Mouse (Mus musculus) intestine, embryonic 14.5 days (tissue): Measurements from ENCODE around the gene Jak1. TPM values are rescaled to one million over a fixed set of nuclear protein-coding genes. Genes with fewer than 3 reads are reported as not detected.

Experiments
- ATAC-seq: fragments of 200-750 bp; cut with Nextera tagmentation; replicated peaks from 2 replicates; pipeline ENCODE4 v1.8.0; 2017; ENCODE audit warnings: low read depth, moderate number of reproducible peaks, moderate TSS enrichment, moderate library complexity; ENCODE audit not compliant: low FRiP score, low TSS enrichment
- DNase-seq: peaks from one replicate; pipeline ENCODE4 v3.0.0-alpha.2; 2018; ENCODE audit warnings: low spot score
- H3K27ac ChIP-seq: fragments of 300-500 bp; sonication (generic); 2 replicates; pipeline ENCODE4 v1.5.1; 2014; ENCODE audit warnings: low read depth, mild to moderate bottlenecking, control low read depth
- H3K27me3 ChIP-seq: fragments of 300-500 bp; sonication (generic); replicated peaks from 2 replicates; pipeline ENCODE4 v1.6.1; 2014; ENCODE audit warnings: low read length, control low read depth; ENCODE audit not compliant: control insufficient read depth, insufficient read depth
- H3K36me3 ChIP-seq: fragments of 300-500 bp; sonication (generic); 2 replicates; pipeline ENCODE4 v1.6.1; 2014; ENCODE audit warnings: low read length, control low read depth; ENCODE audit not compliant: control insufficient read depth, insufficient read depth
- H3K4me1 ChIP-seq: fragments of 300-500 bp; sonication (generic); replicated peaks from 2 replicates; pipeline ENCODE4 v1.6.1; 2014; ENCODE audit warnings: low read length, control low read depth, mixed read lengths; ENCODE audit not compliant: control insufficient read depth, insufficient read depth
- H3K4me2 ChIP-seq: fragments of 300-500 bp; sonication (generic); 2 replicates; pipeline ENCODE4 v1.6.1; 2014; ENCODE audit warnings: low read length
- H3K4me3 ChIP-seq: fragments of 300-500 bp; sonication (generic); 2 replicates; pipeline ENCODE4 v1.5.1; 2014; ENCODE audit warnings: low read depth, low read length, control low read depth, mixed read lengths
- H3K9ac ChIP-seq: fragments of 300-500 bp; sonication (generic); 2 replicates; pipeline ENCODE4 v1.6.1; 2014; ENCODE audit warnings: mild to moderate bottlenecking, low read length
- H3K9me3 ChIP-seq: fragments of 300-500 bp; sonication (generic); 2 replicates; pipeline ENCODE4 v1.6.1; 2016; ENCODE audit warnings: low read length, control low read depth; ENCODE audit not compliant: control insufficient read depth
- WGBS: fragments of 180-500 bp; shearing (Covaris S2); extraction: QIAGEN DNeasy Blood & Tissue Kit; methylation state at CpG from one replicate; pipeline ENCODE4 v1.1.7; 2014; 5-methylcytosine and 5-hydroxymethylcytosine counted together
- polyA plus RNA-seq: library from polyadenylated mRNA; unstranded; fragments of >200 nt; fragmentation: Nextera tagmentation; extraction: Ambion mirVana; gene quantifications from 2 replicates; pipeline ENCODE4 v1.2.1, GENCODE M21; 2014

The Jak1 gene
- polyA plus RNA-seq, 1 experiment from 2014 or later, result 83.2 TPM

- ATAC-seq (peak; percentile 44), DNase-seq (peak; percentile 84)
- H3K9me3 ChIP-seq, result no peaks in the 10 kb centered on the region
- H3K27ac ChIP-seq, result peak overlapping the region; percentile 96; the same call in 1 of the 2 replicates
- peak overlapping the region; percentile 94 for H3K9ac ChIP-seq
- peak overlapping the region; percentile 79 for H3K4me2 ChIP-seq
- peaks cover 3% of the 10 kb centered on the region; the same call in 1 of the 2 replicates for H3K4me1 ChIP-seq
- 6% methylated on average over 26 of the region's 26 CpGs for WGBS
- H3K36me3 ChIP-seq, result no peaks in the 10 kb centered on the region
- H3K27me3 ChIP-seq, result no peaks in the 10 kb centered on the region
- H3K4me3 ChIP-seq, result peak overlapping the region; percentile 99
Observed at GRCm38 (mm10) chr4:101263968-101264740, 928 bp downstream of the Jak1 start.

GRCm38 (mm10) chr4:101261596-101261995 lies 3.5 kb downstream of the Jak1 start:
- Histone ChIP-seq H3K27me3 (no peaks in the 10 kb centered on the region), H3K4me2 (no peak overlapping the region), H3K36me3 (no peaks in the 10 kb centered on the region), H3K4me3 (no peak overlapping the region), H3K27ac (no peak overlapping the region), H3K9me3 (no peaks in the 10 kb centered on the region), H3K9ac (no peak overlapping the region), H3K4me1 (peaks cover 11% of the 10 kb centered on the region)
- peak; percentile 34 for DNase-seq
- no peak for ATAC-seq
- WGBS, result 72% methylated on average over 5 of the region's 5 CpGs

- ATAC-seq (no peak), DNase-seq (peak; percentile 43)
- no peak overlapping the region for H3K9ac ChIP-seq
- no peak overlapping the region for H3K4me3 ChIP-seq
- H3K4me1 ChIP-seq, result peaks cover 15% of the 10 kb centered on the region
- H3K9me3 ChIP-seq, result no peaks in the 10 kb centered on the region
- no peak overlapping the region for H3K4me2 ChIP-seq
- 89% methylated on average over 8 of the region's 8 CpGs for WGBS
- no peak overlapping the region for H3K27ac ChIP-seq
- H3K27me3 ChIP-seq, result no peaks in the 10 kb centered on the region
- no peaks in the 10 kb centered on the region for H3K36me3 ChIP-seq
Observed at GRCm38 (mm10) chr4:101260744-101261291, 4.3 kb downstream of the Jak1 start.

GRCm38 (mm10) chr4:101256526-101257210 lies 8.4 kb downstream of the Jak1 start:
- Histone ChIP-seq H3K27me3 (no peaks in the 10 kb centered on the region), H3K9me3 (no peaks in the 10 kb centered on the region), H3K4me1 (peaks cover 27% of the 10 kb centered on the region), H3K27ac (no peak overlapping the region), H3K4me2 (no peak overlapping the region), H3K36me3 (no peaks in the 10 kb centered on the region), H3K4me3 (no peak overlapping the region), H3K9ac (no peak overlapping the region)
- ATAC-seq, result no peak
- peak; percentile 21 for DNase-seq
- 69% methylated on average over 3 of the region's 3 CpGs for WGBS

- WGBS, result 65% methylated on average over 8 of the region's 8 CpGs
- H3K27ac ChIP-seq, result no peak overlapping the region
- no peak overlapping the region for H3K4me3 ChIP-seq
Observed at GRCm38 (mm10) chr4:101254606-101255349, 10.3 kb downstream of the Jak1 start.

GRCm38 (mm10) chr4:101254015-101254414 lies 11.1 kb downstream of the Jak1 start:
- Histone ChIP-seq H3K27ac (no peak overlapping the region), H3K4me2 (no peak overlapping the region), H3K9ac (no peak overlapping the region), H3K36me3 (no peaks in the 10 kb centered on the region), H3K4me3 (no peak overlapping the region), H3K4me1 (peaks cover 27% of the 10 kb centered on the region), H3K27me3 (no peaks in the 10 kb centered on the region), H3K9me3 (no peaks in the 10 kb centered on the region)
- no peak for ATAC-seq
- no peak for DNase-seq
- WGBS, result 79% methylated on average over 7 of the region's 7 CpGs

More at GRCm38 (mm10) chr4:101254606-101255349, 10.3 kb downstream of the Jak1 start:
- ATAC-seq, result no peak
- Histone ChIP-seq H3K27me3 (no peaks in the 10 kb centered on the region), H3K9me3 (no peaks in the 10 kb centered on the region), H3K4me2 (no peak overlapping the region), H3K4me1 (peaks cover 27% of the 10 kb centered on the region), H3K36me3 (no peaks in the 10 kb centered on the region), H3K9ac (no peak overlapping the region)
- no peak for DNase-seq

DNA sequence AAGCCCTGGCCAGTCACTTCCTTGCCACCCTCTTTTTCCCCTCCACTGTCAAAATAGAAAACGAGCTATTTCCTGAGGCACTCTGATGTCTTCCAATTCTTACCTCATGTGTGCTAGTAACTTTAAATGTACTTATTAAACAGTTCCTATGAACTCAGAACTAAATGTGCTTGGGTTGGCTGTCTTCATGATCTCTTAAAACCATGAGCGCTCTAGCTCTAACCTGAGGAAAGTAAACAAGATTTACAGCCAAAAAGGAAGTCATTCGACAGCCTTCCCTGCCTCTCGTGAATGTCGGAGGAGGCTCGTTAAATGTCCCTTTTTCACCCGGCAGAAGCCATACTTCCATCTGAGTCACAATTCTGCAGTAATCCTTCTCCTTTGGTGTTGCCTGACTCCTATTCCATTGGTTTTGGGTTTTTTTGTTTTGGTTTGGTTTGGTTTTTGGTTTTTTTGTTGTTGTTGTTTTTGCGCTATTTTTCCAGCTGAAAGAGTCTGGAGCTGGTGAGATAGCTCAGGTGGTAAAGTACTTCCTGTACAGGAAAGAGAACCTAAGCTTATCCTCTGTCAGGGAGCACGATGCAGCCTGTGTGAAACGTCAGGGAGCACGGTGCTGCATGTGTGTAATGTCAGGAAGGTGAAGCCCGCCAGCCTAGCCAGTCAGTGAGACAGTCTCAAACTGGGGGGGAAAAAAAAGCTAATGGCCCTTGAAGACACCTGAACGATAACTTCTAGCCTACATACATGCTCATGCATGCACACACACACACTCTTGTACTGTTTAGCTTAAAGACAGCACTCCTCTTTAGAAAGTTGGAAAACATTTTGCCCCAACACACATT lies 12.1 kb downstream of the Jak1 start:
- H3K9me3 ChIP-seq, result no peaks in the 10 kb centered on the region
- no peak overlapping the region for H3K4me3 ChIP-seq
- no peak overlapping the region for H3K4me2 ChIP-seq
- no peaks in the 10 kb centered on the region for H3K36me3 ChIP-seq
- H3K9ac ChIP-seq, result no peak overlapping the region
- H3K4me1 ChIP-seq, result peaks cover 27% of the 10 kb centered on the region
- no peaks in the 10 kb centered on the region for H3K27me3 ChIP-seq
- no peak overlapping the region for H3K27ac ChIP-seq
- WGBS, result 54% methylated on average over 13 of the region's 13 CpGs
- DNase-seq (no peak), ATAC-seq (no peak)

- H3K4me2 ChIP-seq, result no peak overlapping the region
- no peak overlapping the region for H3K9ac ChIP-seq
- peaks cover 24% of the 10 kb centered on the region for H3K4me1 ChIP-seq
- DNase-seq (no peak), ATAC-seq (no peak)
- no peaks in the 10 kb centered on the region for H3K27me3 ChIP-seq
- H3K4me3 ChIP-seq, result no peak overlapping the region
- no peak overlapping the region for H3K27ac ChIP-seq
- no peaks in the 10 kb centered on the region for H3K36me3 ChIP-seq
- no peaks in the 10 kb centered on the region for H3K9me3 ChIP-seq
Observed at GRCm38 (mm10) chr4:101252016-101252415, 13.1 kb downstream of the Jak1 start.
